Mouse (Mus musculus): ENCODE results near the gene Samd9l.
"Not testable (repeated sequence)": the region's sequence is repeated elsewhere in the genome, so short reads cannot be mapped to it uniquely, and the experiment has no call there.

GRCm38 (mm10) chr6:3340928-3341327, 58.4 kb downstream of the Samd9l start:
- TF ChIP-seq CTCF (IDR thresholded peaks at IDR 0.05; ENCODE audit: borderline replicate concordance, control insufficient read depth, extremely low read depth, insufficient read depth, low read length, poor library complexity); POLR2A (IDR thresholded peaks at IDR 0.05; ENCODE audit: control insufficient read depth, extremely low read depth, insufficient read depth, low read length, poor library complexity): not testable (repeated sequence)
